Mouse (Mus musculus) monocyte, adult 5-6 weeks (primary cell): Measurements from ENCODE around the gene Flot1. TPM values are rescaled to one million over a fixed set of nuclear protein-coding genes. Genes with fewer than 3 reads are reported as not detected.
A peak's percentile ranks its signal among the peaks of the same experiment; 100 is the strongest.
"Not testable (repeated sequence)": the region's sequence is repeated elsewhere in the genome, so short reads cannot be mapped to it uniquely, and the experiment has no call there.

Experiments used
- ATAC-seq: fragments of 153-309, 156-312 bp; replicated peaks from 2 replicates; pipeline ENCODE4 v1.8.0; 2017; ENCODE audit warnings: mild to moderate bottlenecking; ENCODE audit not compliant: low TSS enrichment, insufficient number of reproducible peaks, severe bottlenecking, poor library complexity, low FRiP score
- total RNA-seq: library from RNA; stranded (forward); fragments of 200-1000, 200-491, 200-594 nt; gene quantifications from 3 replicates; pipeline ENCODE4 v1.2.3, GENCODE M21; 2017

The Flot1 gene
- total RNA-seq, 1 experiment from 2014 or later: 77.9 TPM

DNA sequence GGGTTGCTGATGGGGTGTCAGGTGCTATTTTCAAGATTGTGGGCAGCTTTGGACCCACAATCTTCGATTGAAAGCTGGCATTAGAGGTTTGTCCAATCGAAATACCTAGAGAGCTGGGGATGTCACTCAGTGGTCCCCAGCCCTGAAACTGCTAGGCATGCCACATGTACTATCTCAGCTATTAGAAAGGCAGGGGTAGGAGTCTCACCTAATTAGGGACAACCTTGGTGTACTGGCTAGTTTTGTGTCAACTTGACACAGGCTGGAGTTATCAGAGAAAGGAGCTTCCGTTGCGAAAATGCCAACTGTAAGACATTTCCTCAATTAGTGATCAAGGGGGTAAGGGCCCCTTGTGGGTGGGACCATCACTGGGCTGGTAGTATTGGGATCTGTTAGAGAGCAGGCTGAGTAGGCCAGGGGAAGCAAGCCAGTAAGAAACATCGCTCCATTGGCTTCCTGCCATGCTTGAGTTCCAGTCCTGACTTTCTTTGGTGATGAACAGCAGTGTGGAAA lies 10.3 kb downstream of the Flot1 start:
- no peak for ATAC-seq

DNA sequence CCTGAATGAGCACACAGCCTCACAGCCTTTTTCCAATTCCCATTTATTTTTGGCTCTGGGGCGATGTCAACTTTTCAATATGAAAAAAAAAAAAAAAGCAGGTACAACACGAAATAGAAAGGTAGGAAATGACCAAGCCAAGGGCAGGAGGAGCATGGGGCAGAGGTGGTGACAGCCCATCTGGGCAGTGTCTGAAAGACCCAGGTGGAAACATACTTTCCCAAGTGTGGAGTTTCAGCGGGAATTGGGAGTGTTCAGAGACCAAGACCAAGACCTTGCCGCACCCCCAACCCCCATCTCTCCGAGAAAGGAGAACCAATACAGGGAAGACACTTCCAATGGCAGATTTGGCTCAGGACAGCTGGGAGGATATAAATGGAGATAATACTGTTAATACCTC lies 10.9 kb downstream of the Flot1 start:
- no peak for ATAC-seq

DNA sequence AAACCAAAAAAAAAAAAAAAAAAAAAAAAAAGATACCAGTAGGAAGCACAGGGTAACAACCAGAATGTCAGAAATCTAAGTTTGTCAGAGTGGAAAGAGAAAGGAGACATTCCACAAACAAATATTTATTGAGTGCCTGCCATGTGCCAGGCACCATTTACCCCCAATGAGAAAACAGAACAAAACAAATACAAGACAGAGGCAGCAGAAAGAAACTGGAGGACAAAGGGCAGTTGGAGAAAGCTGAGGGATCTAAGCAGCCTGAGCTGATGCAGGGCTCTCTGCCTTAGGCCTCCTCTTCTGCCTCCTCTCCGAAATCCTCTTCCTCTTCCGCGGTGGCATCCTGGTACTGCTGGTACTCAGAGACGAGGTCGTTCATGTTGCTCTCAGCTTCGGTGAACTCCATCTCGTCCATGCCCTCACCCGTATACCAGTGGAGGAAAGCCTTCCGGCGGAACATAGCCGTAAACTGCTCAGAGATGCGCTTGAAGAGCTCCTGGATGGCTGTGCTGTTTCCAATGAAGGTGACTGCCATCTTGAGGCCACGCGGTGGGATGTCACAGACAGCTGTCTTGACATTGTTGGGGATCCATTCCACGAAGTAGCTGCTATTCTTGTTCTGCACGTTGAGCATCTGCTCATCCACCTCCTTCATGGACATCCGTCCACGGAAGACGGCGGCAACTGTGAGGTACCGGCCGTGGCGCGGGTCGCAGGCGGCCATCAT lies 11.8 kb downstream of the Flot1 start:
- ATAC-seq: no peak

DNA sequence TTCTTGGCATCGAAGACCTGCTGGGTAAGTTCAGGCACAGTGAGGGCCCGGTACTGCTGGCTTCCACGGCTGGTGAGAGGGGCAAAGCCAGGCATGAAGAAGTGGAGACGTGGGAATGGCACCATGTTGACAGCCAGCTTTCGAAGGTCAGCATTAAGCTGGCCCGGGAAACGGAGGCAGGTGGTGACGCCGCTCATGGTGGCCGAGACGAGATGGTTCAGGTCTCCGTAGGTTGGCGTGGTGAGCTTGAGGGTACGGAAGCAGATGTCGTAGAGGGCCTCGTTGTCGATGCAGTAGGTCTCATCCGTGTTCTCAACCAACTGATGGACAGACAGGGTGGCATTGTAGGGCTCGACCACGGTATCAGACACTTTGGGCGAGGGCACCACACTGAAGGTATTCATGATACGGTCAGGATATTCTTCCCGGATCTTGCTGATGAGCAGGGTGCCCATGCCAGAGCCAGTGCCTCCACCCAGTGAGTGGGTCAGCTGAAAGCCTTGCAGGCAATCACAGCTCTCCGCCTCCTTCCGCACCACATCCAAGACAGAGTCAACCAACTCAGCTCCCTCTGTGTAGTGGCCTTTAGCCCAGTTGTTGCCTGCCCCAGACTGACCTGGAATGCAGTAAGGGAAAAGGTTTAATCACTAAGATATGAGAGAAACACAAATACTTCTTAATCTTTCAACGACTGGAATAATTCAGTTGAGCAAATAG lies 12.6 kb downstream of the Flot1 start:
- no peak for ATAC-seq

DNA sequence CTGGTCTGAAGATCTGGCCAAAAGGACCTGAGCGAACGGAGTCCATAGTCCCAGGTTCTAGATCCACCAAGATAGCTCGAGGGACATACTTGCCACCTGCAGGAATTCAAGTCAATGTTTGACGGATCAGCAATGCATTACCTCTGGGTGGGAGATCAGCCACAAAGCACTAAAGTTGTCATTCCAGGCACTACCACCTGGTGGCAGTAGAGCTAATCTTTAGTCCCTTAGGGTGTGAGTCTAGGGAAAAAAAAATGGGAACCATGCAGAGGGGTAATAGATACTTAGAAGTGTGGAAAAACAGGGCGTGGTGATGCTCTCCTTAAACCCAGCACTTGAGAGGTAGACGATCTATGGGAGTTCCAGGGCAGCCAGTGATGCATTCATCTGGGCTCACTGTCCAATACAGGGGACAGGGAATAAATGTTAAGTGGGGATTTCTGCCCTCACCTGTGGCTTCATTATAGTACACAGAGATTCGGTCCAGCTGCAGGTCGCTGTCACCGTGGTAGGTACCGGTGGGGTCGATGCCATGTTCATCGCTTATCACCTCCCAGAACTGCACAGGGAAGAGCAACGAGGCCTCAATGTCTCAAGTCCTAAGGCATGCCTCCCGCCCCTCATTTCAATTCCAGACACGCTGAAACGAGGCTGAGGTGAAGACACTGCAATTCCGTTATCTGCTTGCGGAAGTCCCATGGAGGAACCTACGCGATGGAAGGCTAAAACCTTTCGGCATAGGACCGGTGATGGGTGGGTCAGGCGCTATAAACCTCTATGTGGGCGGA lies 13.3 kb downstream of the Flot1 start:
- ATAC-seq: peak; percentile 47; the same call in 1 of the 2 replicates

DNA sequence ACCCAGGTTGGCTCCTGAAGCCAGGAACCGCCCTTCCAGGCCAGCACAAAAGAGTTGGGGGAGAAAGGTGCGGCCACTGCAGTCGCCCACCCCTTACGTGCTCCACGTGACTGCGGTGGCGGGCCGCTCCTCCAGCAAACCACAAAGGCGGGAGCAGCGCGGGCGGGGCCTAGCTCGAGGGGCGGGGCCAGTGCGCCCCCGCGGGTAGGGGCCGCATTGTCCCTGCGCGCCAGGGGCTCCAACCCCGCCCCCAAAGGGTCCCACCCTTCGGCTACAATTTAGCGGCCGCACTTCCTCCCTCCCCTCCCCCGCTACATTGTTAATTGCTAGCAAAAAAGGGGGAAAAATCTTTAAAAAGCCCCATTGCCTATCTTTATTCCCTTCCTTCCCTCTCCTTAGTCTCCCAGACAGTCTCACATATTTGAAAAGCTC lies 14.0 kb downstream of the Flot1 start:
- no peak for ATAC-seq

DNA sequence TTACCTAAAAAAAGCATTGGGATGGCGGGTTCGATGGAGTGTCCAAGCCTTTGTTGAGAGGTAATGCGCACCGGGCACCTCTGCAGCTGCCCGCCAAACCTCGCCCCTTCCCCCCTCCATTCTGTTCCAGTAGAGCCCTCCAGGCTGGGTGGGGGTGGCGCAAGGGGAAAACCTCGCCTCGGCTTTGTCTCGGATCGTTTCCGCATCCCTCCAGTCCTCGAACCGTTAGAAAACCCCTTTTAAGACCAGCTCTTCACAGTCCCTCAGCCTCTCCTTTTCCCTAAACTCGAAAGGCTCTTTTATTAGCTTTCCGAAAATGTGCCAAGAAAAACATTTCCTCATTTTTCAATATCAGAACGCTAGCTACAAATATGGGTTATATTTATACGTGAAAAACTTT lies 14.5 kb downstream of the Flot1 start:
- no peak for ATAC-seq

DNA sequence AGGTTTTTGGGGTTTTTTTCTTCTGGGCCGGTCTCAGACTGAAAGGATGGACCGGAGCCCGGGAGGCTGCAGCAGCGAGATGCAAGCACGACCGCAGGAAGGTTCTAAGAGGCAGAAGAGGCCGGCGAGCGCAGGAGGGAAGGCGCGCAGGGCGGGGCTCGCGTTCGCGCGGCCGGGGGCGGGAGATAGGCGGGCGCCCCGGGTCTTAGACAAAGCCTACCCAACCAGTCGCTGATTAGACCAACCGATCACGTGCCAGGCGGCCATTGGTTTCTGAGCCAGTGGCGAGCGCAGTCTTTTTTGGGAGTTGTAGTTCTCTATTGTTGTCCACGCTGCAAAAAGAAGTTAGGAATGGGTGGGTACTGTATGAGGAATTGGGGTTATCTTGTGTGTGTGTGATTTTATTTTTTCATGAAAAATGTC lies 15.1 kb downstream of the Flot1 start, which contains the start of gene Tubb5:
Tubb5 (minus strand) TSS at position 185 of the 423 bp plus-strand sequence.
- ATAC-seq: peak; percentile 56

DNA sequence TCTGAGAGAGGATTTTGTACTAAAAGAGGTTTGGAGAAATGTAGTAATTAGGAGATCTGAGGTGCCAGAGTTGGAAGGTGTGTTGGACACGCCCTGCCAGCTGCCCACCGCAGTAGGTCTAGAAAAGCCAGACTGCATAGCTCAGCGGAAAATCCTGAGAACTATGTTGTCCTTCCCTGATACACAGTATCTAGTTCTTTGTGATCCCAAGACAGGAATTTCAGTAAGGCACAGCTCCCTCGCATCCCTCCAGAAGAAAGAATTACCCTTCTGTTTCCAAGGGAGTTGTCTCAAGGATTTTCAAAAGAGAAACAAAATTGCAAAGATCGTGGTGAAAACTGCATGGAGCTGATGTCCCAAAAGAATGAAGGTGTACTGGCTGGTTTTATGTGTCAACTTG lies 15.5 kb downstream of the Flot1 start:
- no peak for ATAC-seq

DNA sequence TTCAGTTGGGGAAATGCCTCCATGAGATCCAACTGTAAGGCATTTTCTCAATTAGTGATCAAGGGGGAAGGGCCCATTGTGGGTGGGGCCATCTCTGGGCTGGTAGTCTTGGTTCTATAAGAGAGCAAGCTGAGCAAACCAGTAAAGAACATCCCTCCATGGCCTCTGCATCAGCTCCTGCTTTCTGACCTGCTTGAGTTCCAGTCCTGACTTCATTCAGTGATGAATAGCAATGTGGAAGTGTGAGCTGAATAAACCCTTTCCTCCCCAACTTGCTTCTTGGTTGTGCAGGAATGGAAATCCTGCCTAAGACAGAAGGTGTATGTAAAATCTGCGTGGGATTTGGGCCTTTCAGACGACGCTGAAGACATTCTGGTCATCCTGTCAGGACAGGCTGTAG lies 16.0 kb downstream of the Flot1 start:
- ATAC-seq: not testable (repeated sequence)

DNA sequence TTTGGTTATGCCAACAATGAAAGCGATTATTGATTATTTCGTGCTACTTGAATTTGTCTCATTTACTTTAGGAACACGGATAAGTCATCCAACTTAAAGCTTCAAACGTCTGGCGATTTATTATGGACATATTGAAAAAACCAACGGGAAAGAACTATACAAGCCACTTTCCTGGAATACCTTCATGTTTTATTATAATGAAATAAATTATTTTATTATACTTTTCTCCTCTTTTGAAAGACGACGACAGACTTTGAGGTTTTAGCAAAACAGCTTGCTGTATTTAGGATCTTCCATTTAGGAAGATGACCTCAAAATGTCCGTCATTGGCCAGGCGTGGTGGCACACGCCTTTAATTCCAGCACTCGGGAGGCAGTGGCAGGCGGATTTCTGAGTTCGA lies 17.5 kb downstream of the Flot1 start:
- no peak for ATAC-seq

DNA sequence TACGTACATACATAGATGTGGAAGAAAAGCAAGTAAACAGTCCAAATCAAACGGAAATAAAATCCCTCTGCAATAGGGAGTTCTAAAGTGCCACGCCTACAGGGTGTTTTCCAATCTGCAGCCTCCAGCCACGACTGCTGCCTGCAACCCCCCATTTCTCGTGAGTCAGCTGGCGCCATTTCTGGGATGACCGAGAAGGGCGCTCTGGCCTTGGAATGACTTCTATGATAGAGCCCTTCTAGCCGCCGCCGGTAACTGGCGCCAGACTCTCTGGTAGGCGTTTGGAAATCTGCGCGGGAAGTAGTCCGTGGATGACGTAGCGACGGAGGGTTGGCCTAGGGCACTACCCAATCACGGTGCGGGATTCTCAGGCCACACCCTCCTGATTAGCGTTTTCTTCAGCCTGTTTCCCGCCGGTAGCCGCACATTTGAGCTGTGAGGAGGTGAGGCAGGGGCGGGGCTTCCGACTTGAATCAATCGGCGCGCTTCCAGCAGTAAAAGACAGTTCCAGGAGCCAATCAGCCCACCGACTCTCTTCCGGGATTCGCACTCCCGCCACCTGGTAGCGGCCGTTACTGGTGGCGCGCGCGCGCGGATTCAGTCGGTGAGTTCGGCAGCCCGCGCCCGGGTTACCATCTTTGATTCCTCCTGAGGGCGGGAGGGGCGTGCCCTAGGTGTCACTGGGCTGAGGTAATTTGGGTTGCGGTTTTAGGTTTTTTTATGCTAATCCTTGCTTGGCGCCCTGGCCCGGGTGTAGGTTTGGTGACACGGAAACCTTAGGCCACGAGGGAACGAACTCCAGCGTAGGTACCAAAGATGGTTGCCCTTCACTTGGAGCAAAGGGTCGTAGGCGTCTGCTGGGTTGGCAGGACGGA lies 18.3 kb downstream of the Flot1 start, which contains the start of gene Mdc1:
Mdc1 (plus strand) TSS at position 440 of the 875 bp plus-strand sequence.
- ATAC-seq: peak; percentile 95

DNA sequence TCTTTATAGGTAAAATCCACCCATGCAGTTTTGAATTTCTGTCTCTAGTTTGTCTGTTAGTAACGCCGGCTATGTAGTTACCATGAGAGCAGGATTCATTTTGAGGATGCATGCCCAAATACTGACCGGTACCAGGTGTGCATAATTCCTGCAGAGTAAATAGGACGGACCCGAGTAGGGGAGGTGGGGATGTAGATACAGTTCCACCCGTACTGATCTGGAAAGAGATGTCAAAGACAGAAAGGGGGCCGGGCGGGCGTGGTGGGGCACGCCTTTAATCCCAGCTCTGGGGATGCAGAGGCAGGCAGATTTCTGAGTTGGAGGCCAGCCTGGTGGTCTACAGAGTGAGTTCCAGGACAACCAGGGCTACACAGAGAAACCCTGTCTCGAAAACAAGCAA lies 19.0 kb downstream of the Flot1 start:
- ATAC-seq: no peak

DNA sequence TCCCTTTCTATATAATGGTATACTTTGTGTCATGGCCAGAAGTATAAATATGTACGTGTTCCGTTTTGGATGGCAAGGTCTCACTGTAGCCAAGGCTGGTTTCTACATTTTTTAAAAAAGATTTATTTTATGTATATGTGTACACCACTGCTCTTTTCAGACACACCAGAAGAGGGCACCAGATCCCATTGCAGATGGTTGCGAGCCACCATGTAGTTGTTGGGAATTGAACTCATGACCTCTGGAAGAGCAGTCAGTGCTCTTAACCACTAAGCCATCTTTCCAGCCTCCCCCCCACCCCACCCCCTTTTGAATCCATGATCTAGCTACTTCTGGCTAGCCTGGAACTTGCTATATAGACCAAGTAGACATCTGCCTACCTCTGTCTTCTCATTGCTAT lies 20.5 kb downstream of the Flot1 start:
- ATAC-seq: no peak

DNA sequence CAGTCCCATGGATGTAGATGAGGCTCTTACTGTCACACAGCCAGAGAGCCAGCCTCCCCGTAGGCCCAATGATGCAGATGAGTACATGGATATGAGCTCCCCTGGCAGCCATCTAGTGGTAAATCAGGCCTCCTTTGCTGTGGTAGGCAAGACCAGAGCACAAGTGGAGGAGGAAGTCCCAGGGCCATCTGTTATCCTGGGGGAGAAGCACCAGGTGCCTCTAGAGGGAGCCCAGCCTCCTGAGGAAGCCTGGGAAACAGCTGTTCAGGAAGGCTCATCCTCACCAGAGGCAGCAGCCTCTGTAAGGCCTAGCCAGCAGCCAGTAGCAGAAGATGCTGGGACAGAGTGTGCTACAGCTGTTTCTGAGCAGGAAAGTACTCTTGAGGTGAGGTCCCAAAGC lies 25.1 kb downstream of the Flot1 start:
- ATAC-seq: no peak

DNA sequence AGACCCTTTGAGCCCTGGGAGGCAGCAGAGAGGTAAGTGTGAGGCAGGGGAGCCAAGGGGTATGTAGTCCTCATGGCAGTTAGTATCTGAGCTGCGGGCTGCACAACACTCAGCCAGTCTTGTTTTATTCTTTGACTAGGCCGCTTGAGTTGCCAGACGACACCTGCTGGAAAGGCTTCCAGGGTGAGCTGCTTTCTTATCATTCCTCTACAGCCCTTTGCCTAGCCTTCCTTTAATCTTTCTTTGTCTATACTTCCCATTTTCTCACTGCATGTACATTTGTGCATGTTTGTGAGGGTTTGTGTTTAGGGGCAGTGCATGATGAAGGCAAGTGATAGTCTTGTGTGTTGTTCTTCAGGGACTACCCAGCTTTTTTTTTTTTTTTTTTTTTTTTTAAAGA lies 27.9 kb downstream of the Flot1 start:
- no peak for ATAC-seq

DNA sequence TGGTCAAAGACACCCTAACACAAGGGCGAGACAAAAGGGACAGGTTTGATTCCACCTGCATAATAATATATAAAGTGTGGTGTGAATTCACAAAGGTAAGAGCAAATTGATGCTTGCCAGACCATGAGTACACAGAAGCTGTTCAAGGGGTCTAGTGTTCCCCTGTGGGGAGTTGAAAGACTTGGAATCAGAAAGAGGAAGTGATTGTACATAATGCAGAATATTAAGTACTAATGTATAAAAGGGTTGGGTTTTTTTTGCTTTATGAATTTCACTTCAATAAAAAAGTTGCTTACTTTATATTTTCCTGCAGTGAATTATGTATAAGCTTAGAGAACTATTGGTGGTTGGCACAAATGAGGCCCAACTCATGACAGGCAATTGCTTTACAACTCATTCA lies 36.3 kb downstream of the Flot1 start:
- ATAC-seq: no peak

DNA sequence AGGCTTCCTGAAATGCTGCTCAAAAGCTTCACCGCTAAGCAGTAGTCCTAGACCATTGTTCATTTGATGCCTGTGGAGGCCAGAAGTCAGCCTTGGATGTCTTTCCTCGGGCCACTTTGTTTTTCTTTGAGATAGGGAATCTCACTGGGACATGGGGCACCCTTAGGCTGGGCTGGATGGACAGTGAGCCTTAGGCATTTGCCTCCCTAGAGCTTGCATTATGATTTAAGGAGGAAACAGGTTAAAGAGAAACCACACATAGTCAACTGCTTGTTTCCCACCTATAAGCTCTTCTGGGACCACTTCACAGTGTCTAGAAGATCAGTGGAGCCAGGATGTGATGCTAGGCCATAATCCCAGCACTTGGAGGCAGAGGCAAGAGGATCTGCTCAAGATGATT lies 36.8 kb downstream of the Flot1 start:
- ATAC-seq: no peak
